Mouse (Mus musculus): ENCODE results near the gene Mgll. TPM values are rescaled to one million over a fixed set of nuclear protein-coding genes. Genes with fewer than 3 reads are reported as not detected.

Mgll gene
- total RNA-seq, 4 experiments from 2014 or later = 25.6 to 43.3 (median 29.4) TPM

DNA sequence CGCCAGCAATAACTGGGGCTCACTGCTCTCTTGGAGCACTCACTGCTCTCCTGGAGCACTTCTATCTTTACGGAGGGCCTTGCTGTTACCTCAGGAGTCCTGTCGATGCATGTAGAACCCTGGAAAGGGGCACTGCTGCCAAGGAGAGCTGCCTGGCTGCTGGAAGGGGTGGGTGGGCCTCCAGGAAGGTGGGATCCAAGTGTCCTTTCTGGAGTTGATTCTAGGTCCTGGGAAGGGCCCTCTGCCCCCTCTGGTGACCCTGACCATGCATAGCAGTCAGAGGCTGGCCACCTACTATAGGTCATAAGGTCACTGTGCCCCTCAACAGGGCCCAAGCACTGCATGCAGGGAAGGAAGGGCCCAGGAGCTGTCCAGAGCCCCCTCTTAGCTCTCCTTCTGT is 102.8 kb downstream of the Mgll start:
- no peak for DNase-seq (ENCODE audit: low spot score in 2 of 2)

DNA sequence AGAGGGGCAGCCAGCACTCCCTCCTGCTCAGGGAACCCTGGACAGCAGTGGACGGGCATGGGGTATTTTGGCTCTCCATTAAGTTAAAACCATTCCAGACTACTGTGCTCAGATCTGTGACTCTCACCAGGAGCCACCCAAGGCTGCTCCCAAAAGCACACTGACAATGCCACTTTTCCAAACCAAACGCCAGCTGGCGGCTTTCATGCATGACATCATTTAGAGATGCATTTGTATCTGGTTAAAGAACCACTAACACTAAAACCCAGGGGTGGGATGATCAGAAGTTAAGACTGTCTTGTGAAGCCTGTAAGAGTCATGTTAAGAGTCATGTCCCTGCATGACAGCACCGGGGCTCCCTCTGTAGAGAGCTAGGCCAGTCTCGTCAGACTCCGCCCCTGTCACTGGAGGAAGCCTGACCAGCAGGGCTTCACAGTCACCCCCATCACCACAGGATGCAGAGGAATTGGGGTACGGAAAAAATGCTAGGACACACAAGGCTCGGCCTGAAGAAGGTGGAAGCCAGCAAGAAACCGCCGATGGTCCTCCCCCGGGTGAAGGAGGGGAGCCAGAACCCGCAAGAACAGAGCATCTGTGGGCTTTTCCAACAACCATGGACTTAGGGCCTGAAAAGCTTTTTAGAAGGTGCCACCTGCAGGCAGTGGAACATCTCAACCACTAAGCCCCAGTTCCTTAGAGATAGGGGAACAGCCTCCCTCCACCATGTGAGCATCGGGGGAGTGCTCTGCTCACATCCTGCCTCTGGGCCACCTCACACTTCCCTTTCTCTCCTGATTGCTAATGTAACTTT is 103.4 kb downstream of the Mgll start:
- no peak for DNase-seq (ENCODE audit: low spot score in 2 of 2)

DNA sequence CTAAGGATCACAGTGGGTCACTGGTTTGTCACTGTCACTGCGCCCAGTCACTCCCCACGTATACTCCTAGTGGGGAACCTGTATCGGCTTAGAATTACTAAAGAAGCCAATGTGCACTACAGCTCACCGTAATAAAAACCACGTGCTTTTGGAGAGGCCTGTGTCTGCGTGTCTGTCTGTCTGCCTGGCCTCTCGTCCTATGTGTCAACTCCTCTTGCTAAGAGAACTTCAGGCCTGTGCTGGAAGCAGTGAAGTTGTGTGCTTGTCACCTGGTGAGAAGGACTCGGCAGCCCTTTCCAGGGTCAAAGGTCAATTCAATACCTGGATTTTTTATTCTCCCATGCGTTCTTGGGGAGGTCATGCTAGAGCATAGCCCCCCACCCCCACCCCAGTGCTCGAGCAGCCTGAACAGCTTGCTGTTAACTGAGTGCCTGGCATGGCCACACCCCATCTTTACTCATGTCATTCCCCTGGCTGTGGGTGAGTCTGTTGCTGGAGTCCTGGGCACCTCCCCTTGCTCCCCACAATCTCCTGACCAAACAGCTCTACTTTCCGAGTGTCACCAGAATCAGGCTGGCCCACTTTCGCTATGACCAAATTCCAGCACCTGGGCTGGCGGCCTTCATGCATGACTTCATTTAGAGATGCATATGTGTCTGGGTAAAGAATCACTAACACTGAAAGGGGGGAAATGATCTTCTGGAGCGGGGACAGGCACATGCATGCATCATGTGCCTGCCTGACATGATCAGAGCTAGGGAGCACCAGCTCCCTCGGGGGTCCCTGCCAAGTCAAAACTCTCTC is 104.2 kb downstream of the Mgll start:
- no peak for DNase-seq (ENCODE audit: low spot score in 2 of 2)

DNA sequence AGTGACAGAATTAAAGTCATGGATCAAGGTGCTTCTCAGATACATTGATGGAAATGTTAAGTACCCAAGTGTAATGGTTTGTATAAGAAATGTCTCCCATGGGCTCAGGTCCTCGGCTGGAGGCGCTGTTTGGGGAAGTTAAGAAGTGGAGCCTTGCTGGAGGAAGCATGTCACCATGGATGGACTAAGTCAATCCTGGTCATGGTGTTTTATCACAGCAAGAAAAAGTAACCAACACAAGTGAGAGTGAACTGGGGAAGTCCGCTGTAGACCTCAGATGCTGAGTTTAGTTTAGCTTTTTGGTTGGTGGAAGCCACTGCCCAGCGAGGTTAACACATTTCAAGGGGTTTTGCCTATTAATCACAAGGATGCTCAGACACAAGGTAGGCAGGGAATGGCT is 105.4 kb downstream of the Mgll start:
- no peak for DNase-seq (ENCODE audit: low spot score in 2 of 2)

DNA sequence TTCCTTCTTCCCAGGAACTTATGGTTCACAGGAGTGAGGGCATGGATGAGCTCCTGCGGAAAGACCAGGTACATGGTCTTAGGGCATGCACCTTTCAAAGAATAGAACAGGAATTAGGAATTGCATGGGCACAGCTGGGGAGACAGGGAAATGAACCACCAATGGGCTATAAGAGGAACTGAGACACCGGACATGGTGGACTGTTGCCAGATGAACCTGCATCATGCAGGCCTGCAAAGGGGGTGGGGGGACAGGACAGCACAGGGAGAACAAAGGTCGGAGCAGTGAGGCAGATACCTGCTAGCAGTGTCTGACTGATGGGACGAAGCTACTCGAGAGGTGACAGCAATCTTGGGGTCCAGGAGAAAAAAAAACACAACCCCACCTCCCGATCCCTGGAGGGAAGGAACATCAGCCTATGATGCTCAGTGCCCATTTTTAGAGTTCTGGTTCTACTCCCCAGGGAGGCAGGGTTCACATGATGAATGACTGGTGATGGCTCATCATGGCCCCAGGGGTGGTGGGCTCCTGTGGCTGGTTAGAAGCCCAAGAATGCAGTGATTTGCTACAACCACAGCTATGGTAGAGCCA is 106.0 kb downstream of the Mgll start:
- no peak for DNase-seq (ENCODE audit: low spot score in 2 of 2)

DNA sequence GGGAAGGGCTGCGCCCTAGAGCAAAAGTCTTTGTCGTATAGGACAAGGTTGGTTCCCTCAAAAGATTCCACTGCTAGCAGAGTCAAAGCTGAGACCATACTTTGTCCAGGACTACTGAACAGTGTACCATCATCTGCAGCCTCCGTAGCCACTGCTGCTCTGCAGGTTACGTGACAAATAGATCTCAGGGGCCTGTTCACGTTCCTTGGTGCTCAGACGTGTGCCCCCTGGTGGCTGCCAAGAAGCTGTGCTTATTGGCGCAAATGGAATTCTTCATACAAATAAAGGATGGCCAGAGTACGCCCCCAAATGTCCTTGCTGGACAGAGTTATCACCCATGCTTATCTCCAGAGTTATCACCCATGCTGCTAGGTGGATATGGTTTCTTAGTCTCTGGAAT is 107.2 kb downstream of the Mgll start:
- no peak for DNase-seq (ENCODE audit: low spot score in 2 of 2)

DNA sequence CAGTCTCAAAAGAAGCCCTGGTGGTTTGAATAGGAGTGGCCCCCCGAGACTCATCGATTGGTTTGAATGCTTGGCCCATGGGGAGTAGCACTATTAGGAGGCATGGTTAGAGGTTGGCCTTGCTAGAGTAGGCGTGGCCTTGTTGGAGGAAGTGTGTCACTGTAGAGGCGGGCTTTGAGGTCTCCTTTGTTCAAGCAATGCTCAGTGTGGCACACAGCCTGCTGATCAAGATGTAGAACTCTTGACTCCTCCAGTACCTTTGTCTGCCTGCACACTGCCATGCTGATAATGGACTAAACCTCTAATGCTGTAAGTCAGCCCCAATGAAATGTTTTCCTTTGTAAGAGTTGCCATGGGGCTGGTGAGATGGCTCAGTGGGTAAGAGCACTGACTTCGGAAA is 108.5 kb downstream of the Mgll start:
- DNase-seq (ENCODE audit: low spot score in 2 of 2) = no peak

DNA sequence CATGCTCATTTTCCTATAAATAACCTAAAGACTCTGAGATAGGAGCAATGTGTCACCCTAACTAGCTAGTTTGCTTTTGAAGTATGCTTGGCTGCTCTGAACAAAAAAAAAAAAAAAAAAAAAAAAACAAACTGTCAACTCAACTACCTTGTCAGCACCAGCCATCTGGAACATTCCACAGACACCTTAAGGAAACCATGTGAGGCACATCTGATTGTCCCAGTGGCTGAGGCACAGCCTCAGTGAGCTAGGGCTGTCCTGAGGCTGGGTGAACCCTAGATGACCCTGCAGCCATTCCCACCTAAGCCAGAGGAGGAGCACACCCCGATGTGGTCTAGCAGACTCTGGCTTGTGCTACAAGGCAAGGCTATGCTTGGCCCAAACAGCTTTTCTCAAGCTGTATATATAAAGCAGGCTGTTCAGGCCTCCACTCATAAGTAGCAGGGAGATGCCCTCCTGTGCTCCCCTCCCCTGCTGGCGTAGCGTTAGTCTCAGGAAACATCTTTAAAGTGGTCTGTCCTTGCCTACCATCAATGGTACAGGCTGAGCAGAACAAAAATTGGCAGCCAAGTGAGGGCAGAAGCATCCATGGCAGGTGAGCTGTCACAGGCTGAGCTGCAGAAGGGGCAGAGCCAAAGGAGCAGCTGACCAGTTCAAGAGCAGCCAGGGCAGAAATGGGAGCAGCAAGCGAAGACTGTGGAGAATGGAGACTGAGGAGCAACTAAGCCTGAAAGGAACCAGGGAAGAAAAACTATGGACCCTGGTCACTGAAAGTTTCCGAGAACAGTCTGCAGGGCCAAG is 109.3 kb downstream of the Mgll start:
- DNase-seq (ENCODE audit: low spot score in 2 of 2) = no peak

DNA sequence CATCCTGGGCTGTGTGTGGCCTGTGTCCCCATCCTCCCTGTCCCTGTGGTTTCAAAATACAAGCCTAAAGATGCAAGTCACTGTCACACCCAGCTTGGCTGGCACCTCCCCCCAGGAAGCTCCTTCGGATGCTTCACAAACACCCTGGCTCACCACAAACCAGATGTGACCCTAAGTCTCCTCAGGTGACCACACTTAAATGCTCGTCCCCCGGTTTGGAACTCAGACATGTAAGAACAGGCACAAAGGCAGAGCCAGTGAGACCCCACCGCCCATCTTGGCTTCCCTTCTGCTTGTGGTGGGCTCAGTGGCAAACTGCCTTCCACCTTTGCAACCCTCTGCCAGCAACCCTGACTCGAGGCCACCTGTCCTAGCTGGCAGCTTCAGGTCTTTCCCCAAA is 110.8 kb downstream of the Mgll start:
- no peak for DNase-seq (ENCODE audit: low spot score in 2 of 2)

DNA sequence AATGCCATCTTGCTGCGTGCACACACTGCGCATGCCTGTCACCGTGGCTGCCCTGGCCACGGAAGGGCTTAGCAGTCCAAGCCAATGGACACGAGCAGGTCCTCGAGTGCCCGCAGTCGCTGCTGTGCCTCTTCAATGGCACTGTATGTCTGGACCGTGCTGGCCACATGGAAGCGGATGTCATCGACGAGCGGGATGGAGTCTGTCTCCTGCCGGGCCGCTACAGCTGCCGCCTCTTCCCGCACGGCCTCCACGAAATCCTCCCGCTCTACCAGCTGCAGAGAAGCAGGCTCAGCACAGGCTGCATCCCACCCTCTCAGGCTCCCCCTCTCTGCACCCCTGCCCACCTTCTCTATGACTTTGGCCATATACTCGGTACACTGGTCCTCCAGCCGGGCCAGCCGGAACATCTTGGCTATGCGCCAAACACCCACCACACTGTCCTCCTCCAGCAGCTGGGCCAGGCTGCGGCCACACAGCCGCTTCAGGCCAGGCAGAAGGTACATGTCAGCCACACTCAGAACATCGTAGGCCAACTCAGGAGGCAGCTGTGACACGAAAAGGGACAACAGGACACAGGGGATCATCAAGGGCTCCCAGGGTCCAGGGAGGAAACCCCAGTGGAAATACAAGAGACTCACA is 112.1 kb downstream of the Mgll start:
- DNase-seq (ENCODE audit: low spot score in 2 of 2) = no peak

DNA sequence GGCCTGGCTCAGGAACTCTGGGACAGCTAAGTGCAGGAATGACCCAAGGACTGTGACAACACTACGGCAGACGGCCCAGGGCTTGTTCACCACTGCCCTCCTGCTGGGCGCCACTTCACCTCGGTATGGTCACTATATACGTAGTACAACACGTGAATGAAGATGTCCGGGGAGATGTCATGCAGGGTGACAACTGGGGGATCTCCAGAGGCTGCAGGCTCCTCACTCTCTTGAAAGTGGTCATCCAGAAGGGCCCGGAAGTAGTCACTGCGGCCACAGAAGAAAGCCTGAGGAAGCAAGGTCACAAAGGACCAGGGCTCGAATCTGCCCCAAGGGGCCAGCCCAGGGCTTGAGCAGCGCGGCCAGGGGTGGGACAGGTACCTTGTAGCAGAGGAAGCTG is 113.8 kb downstream of the Mgll start:
- no peak for DNase-seq (ENCODE audit: low spot score in 2 of 2)

DNA sequence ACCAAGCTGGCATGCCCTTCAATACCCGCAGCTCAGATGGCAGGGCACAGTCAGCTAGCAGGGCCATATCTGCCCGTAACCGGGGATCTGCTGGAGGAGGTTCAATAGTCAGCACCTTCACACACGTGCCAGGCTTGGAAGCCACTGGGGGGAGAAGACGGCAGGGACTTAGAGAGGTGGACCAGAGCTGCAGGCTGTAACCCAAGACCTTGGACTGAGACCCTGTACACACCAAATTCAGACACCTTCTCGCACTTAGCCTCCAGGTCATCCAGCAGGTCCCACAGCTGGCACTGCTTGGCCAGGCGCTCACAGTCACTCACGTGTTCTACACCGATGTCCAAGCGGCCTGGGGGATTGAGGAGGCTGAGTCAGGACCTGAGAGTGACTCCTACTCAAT is 114.4 kb downstream of the Mgll start:
- DNase-seq (ENCODE audit: low spot score in 2 of 2) = no peak

DNA sequence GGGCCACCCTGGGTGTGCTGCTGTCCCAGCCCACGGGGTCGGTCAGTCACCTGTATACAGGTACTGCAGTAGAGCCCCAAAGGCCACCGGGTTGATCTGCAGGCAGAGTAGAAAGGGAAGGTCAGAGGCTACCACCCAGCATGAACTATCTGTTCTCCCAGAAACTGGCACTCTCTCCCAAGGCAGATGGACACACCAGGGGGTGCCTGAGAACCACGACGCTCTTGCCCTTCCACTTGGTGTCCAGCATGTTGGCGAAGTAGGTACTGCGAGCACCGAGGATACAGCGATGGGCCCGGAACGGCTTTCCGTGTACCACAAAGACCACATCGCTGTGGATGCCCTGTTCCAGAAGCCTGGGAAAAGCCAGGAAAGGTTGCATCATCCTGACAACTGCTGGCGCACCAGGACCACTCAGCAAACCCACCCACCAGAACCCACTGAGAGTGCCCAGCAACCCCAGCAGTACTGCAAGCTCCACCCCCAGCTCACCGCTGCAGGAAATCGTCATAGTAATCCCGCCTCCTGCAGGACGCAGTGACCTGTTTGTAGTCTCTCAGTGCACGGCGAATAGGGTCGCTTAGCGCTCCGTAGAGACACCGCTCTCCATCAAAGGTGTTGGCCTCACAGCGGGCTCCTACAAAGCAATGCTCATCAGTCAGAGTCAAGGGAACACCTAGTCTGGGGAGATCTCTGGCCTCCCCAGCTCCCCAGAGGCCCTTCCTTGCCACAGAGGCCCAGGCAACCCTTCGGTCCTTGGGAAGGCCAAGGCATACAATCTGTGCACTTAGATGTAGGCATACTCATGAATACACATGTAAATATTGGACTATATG is 115.1 kb downstream of the Mgll start:
- no peak for DNase-seq (ENCODE audit: low spot score in 2 of 2)

DNA sequence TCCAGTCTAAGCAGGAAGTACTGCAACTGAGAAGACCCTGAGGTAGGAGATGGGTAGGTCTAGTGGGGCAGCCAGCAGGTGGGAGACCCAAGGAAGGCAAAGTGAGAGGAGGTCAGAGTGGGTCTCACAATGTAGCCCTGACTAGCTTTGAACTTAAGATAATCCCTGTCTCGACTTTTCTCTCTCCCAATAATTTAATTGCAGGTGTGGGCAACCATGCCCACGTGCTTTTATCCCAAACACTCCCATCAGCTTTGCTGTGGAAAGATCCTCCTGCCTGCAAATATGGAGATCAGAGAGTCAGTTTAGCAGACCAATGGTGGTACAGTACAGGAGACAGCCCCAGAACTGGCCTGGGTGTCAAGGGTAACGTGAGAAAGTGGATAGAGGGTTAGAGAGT is 116.0 kb downstream of the Mgll start:
- DNase-seq (ENCODE audit: low spot score in 2 of 2) = no peak

DNA sequence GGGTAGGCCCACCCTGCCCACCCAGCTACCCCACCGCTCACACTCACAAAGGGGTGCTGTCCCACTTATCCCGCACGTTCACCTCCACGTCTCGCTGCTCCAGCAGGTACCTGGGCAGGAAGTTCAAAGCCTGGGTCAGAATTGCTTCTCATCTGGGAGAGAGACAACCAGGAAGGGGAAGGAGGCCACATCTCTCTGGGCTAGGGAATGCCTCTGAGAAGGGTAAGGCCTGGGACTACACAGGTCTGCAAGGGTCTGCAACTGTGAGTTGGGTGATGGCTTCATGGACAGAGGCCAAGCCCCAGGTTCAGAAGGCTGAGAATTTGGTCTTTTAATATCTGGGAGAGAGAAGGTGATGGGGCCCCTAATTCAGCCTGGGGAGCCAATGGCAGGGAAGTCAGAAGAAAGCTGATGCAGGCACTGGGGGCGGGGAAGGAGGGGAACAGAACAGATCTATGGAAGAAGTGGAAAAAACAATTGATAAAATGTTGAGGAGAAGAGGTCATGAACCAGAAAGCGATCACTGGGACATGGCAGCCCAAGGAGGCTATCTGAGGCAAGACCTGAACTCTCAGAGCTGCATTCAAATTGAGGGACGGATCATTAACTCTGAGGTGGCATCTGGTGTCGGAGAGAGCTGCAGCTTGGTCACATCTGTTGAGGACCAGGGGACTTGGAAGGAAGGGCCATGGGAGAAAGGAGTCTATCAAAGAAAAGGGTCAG is 116.7 kb downstream of the Mgll start:
- no peak for DNase-seq (ENCODE audit: low spot score in 2 of 2)

DNA sequence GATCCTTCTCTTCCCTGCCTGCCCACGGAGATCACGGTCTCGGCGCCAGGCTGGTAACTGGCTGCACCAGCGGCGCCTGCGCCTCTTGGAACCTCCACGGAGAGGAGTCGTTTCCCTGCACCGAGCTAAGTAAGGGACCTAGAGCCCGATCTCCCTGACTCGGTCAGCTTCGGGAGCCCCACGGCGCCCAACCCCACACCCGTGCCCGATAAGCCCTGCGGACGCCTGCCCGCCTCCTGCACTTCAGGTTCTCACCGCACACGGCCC is 117.2 kb downstream of the Mgll start:
- no peak for DNase-seq (ENCODE audit: low spot score in 2 of 2)

DNA sequence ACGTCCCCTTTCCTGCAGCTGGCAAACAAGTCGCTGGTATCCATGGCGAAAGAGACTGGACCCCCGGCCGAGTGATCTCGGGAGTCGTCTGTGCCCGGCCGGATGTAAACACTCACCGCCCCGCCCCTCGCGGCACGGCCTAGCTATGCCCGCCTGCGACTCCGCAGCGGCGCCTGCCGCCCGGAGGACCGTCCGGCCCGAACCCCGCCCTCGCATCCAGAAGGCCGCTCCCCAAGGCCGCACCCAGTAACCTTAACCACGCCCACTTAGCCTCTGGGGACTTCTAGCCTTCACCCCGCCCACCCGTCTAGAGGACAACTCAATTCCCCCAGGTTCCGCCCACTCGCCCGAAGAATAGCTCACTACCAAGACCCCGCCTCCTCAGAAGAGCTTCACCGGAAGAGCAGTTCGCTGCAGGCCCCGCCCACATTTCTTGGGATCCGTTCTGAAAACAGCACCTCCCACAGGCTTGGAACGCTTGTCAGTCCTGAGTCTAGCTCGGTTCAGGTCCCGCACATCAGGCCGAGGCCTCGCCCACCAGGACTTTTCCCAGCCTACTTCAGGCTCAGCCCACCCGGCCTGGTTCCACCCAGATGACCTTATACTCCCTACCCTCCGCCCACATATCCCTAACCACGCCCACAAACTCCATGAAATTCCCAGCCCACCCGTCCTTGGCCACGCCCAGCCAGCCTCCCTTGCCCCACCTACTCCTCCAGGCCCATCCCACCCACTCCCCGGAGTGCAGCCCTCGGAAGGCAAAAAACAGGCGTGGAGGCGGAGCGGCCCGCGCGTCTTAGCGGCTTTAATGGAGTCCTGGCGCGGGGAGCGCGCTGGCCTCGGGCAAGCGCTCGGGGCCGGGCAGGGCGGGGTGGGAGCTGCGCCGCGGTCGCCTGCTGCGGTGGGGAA is 117.8 kb downstream of the Mgll start, which contains the start of gene Abtb1:
TSS of gene Abtb1 (minus strand) at position 204 of the 909 bp plus-strand sequence.
- DNase-seq (ENCODE audit: low spot score in 2 of 2) = peak; percentile 100

DNA sequence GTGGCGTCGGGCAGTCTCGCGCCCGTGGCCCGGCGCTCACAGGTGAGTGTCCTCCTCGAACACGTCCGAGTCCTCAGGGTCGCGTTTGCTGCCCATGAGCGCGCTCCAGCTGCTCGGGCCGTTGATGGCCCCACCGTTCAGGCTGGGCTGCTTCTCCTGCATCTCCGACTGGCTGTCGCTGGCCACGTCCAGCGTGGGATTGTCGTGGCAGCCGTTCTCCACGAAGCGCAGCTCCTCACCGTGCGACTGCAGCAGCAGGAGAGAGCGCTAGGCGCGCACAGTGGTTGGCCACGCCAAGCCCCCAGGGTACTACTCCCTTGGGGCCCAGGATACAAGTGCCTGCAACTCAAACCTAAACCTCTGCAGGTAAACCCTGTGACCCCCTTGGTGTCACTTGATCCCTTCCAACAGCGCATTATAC is 118.5 kb downstream of the Mgll start:
- peak in 1 of 2 experiments; percentile 48 for DNase-seq (ENCODE audit: low spot score in 2 of 2)

DNA sequence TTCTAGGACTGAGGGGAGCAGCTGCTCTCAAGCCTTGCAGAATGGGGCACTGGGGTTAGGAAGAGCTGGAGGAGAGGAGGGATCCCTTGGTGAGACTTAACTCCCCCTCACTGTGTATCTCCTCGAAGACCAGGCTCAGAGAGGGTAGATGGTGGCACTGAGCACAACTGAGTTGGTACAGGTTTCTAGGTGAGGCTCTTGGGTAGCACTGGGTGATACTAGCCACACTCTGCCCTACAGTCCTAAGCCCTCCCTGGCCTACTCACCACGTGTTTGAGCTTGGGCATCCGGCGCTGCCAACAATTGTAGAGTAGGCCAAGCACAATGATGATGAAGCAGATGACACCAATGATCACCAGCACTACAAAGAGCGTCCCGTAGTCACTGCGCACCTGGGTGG is 119.0 kb downstream of the Mgll start:
- no peak for DNase-seq (ENCODE audit: low spot score in 2 of 2)

All from gastrocnemius, adult 8-10 months (tissue).